Mouse (Mus musculus): ENCODE measurements around the gene March4.

The March4 gene

GRCm38 (mm10) chr1:72536611-72537351 is at the start of gene March4:
TSS of gene March4 (minus strand) at chr1:72536930.
- in situ Hi-C loops (cut with MboI; ENCODE audit: low pct_unique_long_range_greater_than_20kb in 1 of 2, low sequenced_read_pairs in 2 of 2, unreplicated experiment in 1 of 2): no loop called here

DNA sequence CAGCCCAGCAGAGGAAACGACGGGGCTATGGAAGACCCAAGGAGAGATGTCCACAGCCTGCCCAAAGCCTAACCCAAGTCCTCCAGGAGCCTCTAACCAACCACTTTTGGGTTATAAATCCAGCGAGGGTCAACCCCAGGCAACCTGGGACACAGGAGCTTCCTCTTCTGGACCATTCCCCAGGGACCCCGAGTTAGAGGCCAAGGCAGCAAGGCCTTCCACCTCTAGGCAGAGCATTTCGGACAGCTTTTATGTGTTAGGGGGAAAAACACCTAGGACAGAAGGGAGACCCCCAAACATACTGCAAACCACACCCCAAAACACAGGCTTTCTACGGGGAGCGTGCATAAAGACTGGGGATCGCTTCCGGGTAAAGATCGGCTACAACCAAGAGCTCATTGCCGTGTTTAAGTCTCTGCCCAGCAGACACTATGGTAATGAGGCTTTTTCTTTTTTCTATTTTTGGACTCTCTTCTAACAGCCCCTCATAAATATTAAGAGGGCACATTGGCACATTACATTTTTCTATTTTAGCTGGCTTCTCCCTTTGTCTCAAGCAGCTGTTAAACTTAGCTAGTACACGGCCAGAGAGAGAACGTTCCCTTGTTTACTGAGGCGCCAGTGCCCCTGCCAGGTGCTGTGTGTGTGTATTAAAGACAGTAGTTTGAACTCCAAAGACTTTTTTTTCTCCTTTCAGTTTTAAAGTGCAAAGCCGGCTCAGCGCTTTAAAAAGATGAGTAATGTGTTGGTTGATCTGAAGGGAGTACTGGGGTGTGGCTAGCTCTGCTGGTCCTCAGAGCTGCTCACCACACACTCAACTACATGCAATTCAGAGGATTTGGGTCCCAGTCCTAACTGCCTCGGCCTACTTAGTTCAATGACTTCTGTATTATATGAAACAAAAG is 49.5 kb upstream of the March4 start:
- in situ Hi-C loops (cut with MboI; ENCODE audit: low pct_unique_long_range_greater_than_20kb in 1 of 2, low sequenced_read_pairs in 2 of 2, unreplicated experiment in 1 of 2): no loop called here

DNA sequence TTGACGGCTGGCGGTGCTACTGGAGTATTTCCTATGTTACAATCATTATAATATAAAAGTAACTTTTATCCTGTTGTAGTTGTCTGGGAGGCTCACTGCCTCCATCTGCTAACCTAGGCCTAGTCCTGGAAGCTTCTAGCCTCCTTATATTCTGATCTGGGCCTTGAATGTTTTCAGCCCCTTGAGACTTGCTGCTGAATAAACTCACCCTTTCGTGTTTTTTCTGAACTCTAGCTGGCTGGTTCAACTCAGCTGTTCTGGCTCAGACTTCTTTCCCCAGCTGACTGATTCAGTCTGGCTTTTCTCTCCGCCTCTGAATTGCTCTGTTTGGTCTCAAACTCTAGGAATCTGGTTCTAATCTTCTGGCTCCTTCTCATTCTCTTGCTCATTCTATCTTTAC is 47.2 kb upstream of the March4 start:
- in situ Hi-C loops (cut with MboI; ENCODE audit: low pct_unique_long_range_greater_than_20kb in 1 of 2, low sequenced_read_pairs in 2 of 2, unreplicated experiment in 1 of 2): no loop called here

GRCm38 (mm10) chr1:72582947-72583731 is 46.4 kb upstream of the March4 start, which contains the start of gene Smarcal1:
TSS of gene Smarcal1 (plus strand) at chr1:72583251.
- in situ Hi-C loops (cut with MboI; ENCODE audit: low pct_unique_long_range_greater_than_20kb in 1 of 2, low sequenced_read_pairs in 2 of 2, unreplicated experiment in 1 of 2): no loop called here

- in situ Hi-C loops (cut with MboI; ENCODE audit: low pct_unique_long_range_greater_than_20kb in 1 of 2, low sequenced_read_pairs in 2 of 2, unreplicated experiment in 1 of 2): no loop called here
Measured at GRCm38 (mm10) chr1:72578806-72579205, 42.1 kb upstream of the March4 start.

- in situ Hi-C loops (cut with MboI; ENCODE audit: low pct_unique_long_range_greater_than_20kb in 1 of 2, low sequenced_read_pairs in 2 of 2, unreplicated experiment in 1 of 2): no loop called here
Measured at GRCm38 (mm10) chr1:72578351-72578750, 41.6 kb upstream of the March4 start.

GRCm38 (mm10) chr1:72577481-72577922 is 40.8 kb upstream of the March4 start:
- in situ Hi-C loops (cut with MboI; ENCODE audit: low pct_unique_long_range_greater_than_20kb in 1 of 2, low sequenced_read_pairs in 2 of 2, unreplicated experiment in 1 of 2): no loop called here

DNA sequence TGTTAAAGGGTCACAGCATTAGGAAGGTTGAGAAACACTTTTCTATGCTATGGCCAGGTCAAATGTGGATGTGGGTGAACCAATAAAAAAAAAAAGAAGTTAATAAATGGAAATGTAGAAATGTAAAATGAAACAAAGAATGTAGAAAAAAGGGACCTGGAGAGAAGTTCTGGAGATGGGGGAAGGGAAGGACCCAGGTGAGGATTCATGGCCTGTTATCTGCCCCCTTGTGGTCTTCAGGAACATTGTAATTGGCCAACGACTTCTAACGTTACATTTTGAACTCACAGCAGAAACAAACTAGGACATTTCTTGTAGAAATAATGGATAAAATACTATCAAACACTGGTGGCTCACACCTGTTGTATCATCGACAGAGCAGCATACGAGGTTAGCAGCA is 38.4 kb upstream of the March4 start:
- in situ Hi-C loops (cut with MboI; ENCODE audit: low pct_unique_long_range_greater_than_20kb in 1 of 2, low sequenced_read_pairs in 2 of 2, unreplicated experiment in 1 of 2): no loop called here

DNA sequence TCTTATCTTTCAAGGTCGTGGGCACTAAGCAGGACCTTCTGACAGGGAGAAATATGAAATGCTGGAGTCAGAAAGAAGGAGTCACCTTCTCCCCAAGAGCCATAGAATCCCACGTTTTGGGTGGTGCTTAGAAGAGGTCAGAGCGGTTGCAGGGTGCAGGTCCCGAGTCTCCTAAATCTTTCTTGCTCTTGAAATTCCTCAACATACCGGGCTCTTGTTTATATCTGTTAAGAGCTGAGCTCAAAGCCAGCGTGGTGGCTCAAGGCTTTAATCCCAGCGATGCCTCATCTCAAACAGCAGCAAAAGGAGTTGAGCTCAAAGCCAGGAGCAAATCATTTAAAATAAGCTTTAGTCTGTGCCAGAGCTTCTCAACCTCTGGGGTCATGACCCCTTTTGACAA is 37.9 kb upstream of the March4 start:
- in situ Hi-C loops (cut with MboI; ENCODE audit: low pct_unique_long_range_greater_than_20kb in 1 of 2, low sequenced_read_pairs in 2 of 2, unreplicated experiment in 1 of 2): no loop called here

GRCm38 (mm10) chr1:72574047-72574446 is 37.3 kb upstream of the March4 start:
- in situ Hi-C loops (cut with MboI; ENCODE audit: low pct_unique_long_range_greater_than_20kb in 1 of 2, low sequenced_read_pairs in 2 of 2, unreplicated experiment in 1 of 2): no loop called here

GRCm38 (mm10) chr1:72568725-72569124 is 32.0 kb upstream of the March4 start:
- in situ Hi-C loops (cut with MboI; ENCODE audit: low pct_unique_long_range_greater_than_20kb in 1 of 2, low sequenced_read_pairs in 2 of 2, unreplicated experiment in 1 of 2): no loop called here

- in situ Hi-C loops (cut with MboI; ENCODE audit: low pct_unique_long_range_greater_than_20kb in 1 of 2, low sequenced_read_pairs in 2 of 2, unreplicated experiment in 1 of 2): no loop called here
Measured at GRCm38 (mm10) chr1:72567056-72567455, 30.3 kb upstream of the March4 start.

DNA sequence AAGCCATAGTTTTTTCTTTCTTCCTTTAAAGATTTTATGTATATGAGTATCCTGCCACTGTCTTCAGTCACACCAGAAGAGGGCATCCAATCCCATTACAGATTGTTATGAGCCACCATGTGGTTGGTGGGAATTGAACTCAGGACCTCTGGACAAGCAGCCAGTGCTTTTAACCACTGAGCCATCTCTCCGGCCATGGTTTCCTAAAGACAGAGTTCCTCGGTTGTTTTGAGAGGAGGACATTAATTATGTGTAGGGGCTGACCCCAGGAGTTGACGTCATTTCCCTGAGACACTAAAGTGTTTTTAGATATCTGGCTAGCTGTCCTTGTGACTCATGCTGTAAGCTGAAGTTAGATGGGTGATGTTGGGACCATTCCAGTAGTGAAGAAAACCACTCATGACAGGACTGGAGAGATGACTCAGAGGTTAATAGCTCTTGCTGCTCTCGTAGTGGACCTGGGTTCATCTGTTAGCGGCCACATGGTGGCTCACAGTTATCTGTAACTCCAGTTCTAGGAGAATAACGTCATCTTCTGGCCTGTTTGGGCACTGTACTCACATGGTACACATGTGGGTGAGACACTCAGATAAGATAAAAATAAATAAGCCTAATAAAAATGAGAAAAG is 27.7 kb upstream of the March4 start:
- in situ Hi-C loops (cut with MboI; ENCODE audit: low pct_unique_long_range_greater_than_20kb in 1 of 2, low sequenced_read_pairs in 2 of 2, unreplicated experiment in 1 of 2): no loop called here

GRCm38 (mm10) chr1:72558625-72559024 is 21.9 kb upstream of the March4 start:
- in situ Hi-C loops (cut with MboI; ENCODE audit: low pct_unique_long_range_greater_than_20kb in 1 of 2, low sequenced_read_pairs in 2 of 2, unreplicated experiment in 1 of 2): no loop called here

- in situ Hi-C loops (cut with MboI; ENCODE audit: low pct_unique_long_range_greater_than_20kb in 1 of 2, low sequenced_read_pairs in 2 of 2, unreplicated experiment in 1 of 2): no loop called here
Measured at GRCm38 (mm10) chr1:72556471-72556870, 19.7 kb upstream of the March4 start.

- in situ Hi-C loops (cut with MboI; ENCODE audit: low pct_unique_long_range_greater_than_20kb in 1 of 2, low sequenced_read_pairs in 2 of 2, unreplicated experiment in 1 of 2): no loop called here
Measured at GRCm38 (mm10) chr1:72550317-72550716, 13.6 kb upstream of the March4 start.

DNA sequence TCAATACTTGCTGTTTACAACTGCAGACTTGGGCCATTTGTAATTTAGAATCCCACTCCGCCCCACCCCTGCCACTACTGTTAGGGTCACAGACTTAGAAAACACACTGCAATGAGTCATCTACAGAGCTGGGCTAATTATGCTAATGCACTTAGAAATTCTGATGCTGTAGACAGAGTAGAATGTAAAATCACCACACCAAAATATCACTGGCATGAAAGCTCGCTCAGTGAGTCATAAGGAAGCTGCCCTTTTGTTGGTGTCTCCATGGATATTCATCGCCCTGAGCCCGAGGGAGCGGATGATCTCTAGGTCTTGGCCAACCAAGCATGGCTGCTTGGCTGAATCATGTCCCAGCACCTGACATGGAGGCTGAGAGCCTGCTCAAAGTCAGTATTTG is 1.5 kb upstream of the March4 start:
- in situ Hi-C loops (cut with MboI; ENCODE audit: low pct_unique_long_range_greater_than_20kb in 1 of 2, low sequenced_read_pairs in 2 of 2, unreplicated experiment in 1 of 2): no loop called here

DNA sequence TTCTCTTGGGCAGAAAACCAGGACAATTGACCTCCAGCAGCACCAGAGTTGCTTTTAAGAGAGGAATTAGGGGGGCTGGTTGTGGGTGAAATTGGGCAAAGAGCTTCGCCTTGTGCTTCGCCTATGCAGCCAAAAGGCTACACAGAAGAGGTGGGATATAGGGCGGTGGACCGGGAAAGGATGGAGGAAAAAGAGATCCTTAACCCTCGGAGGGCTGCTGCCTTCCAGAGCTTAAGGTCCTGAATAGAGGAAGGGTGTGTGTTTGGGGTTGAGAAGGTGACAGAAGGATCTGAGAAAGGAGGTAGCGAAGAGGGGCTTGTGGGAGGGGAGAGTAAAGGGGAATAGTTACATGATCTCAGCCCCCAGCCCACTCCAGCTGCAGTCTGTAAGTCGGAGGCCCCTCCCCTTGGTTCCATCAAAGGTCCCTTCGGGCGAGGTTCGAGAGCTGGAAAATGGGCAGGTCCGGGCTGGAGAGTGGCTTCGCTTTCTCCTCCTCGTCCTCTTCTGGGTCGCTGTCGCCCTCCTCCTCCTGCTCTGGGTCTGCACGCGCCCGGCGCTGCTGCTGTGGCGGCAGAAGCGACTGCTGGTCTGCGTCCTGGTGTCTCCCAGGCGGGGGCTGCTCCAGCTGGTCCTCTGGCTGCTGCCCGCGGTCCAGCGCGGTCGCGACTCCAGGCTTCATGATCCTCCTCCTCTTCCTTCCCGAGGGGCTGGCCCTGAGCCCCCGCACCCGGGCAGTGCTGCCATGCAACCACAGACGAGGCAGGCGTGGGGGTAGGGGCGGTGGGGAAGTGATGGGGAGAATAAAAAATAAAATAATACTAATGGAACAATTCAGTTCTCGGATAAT is 782 bp downstream of the March4 start:
- in situ Hi-C loops (cut with MboI; ENCODE audit: low pct_unique_long_range_greater_than_20kb in 1 of 2, low sequenced_read_pairs in 2 of 2, unreplicated experiment in 1 of 2): no loop called here
